Mouse (Mus musculus): Measurements from ENCODE around the gene Plekhb2. TPM values are rescaled to one million over a fixed set of nuclear protein-coding genes. Genes with fewer than 3 reads are reported as not detected.

Gene Plekhb2
- polyA plus RNA-seq, 1 experiment: 33.3 TPM

DNA sequence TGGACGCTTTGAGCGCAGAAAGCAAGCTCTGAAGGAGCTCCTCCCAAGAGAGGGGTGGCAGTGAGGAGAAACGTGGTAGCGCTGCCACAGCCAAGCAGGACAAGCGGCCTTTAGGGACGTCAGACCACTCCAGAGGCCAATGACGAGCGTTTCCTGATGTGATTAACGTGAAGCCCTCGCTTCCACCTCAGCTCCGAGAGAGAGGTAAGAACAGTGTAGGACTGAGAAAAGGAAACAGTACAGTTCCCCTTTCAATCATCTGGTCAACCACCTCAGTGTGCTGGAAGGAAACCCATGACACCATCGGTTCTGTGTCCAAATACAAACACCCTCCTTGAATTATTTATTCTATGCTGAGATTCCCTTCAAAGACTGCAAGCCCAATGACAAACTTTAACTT is 10.5 kb upstream of the Plekhb2 start:
- TF ChIP-seq CTCF (IDR thresholded peaks at IDR 0.05; ENCODE audit: low read depth, low read length) (no peak), POLR2A (IDR thresholded peaks at IDR 0.05; ENCODE audit: insufficient read depth, low read length) (no peak)
- peaks cover 9% of the 10 kb centered on the region; the same call in 1 of the 2 replicates for H3K36me3 ChIP-seq (ENCODE audit: control insufficient read depth, insufficient read depth, low read length, poor library complexity, severe bottlenecking)
- H3K9me3 ChIP-seq (replicated peaks; ENCODE audit: control insufficient read depth, insufficient read depth, low read length, poor library complexity, severe bottlenecking): no peaks in the 10 kb centered on the region
- no peaks in the 10 kb centered on the region for H3K27me3 ChIP-seq (ENCODE audit: control insufficient read depth, insufficient read depth, low read length, poor library complexity, severe bottlenecking)
- no peak overlapping the region for H3K9ac ChIP-seq (ENCODE audit: low read depth, poor library complexity, severe bottlenecking)
- H3K4me3 ChIP-seq (ENCODE audit: low read depth, low read length): no peak overlapping the region
- H3K27ac ChIP-seq (ENCODE audit: insufficient read depth, low read length): no peak overlapping the region
- no peaks in the 10 kb centered on the region for H3K4me1 ChIP-seq (ENCODE audit: control insufficient read depth, insufficient read depth, low read length)

DNA sequence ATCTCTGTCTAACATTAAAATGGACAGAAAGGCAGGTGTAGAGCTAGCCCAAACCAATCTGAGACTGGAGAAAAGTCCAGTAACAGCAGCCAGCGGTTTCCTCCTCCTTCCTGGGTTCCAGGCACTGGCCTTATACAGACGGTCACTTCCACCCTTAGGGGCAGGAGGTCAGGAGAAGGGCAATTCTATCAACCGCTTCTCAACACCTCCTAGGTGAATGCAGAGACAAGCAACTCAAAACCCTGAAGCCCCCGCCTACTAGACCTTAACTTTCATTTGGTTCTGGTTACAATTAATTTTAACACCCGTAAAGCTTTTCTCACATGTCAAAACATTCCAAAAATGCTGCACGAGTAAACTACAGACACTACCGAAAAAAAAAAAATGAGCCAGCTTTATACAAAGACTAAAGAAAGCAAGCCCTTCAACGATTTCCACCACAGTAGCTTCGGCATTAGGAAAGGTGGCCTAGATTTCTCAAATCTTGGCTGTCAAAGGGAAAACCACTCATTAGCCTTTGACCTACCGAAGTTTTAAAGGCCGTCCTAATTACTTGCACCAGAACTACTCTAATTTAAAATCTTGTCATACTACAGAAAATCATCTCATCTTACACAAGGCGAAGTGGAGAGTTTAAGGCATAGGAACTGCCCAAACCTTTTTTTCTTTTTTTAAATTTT is 7.9 kb upstream of the Plekhb2 start:
- H3K4me1 ChIP-seq (ENCODE audit: control insufficient read depth, insufficient read depth, low read length): no peaks in the 10 kb centered on the region
- H3K27me3 ChIP-seq (ENCODE audit: control insufficient read depth, insufficient read depth, low read length, poor library complexity, severe bottlenecking): no peaks in the 10 kb centered on the region
- TF ChIP-seq EP300 (IDR thresholded peaks at IDR 0.05; ENCODE audit: insufficient read depth, low read depth, low read length) (no peak), POLR2A (IDR thresholded peaks at IDR 0.05; ENCODE audit: insufficient read depth, low read length) (no peak), CTCF (IDR thresholded peaks at IDR 0.05; ENCODE audit: low read depth, low read length) (no peak)
- H3K4me3 ChIP-seq (ENCODE audit: low read depth, low read length): peak overlapping the region; percentile 90
- peaks cover 2% of the 10 kb centered on the region; the same call in 1 of the 2 replicates for H3K36me3 ChIP-seq (ENCODE audit: control insufficient read depth, insufficient read depth, low read length, poor library complexity, severe bottlenecking)
- H3K27ac ChIP-seq (ENCODE audit: insufficient read depth, low read length): peak overlapping the region; percentile 60; the same call in 1 of the 2 replicates
- peak overlapping the region; percentile 91 for H3K9ac ChIP-seq (ENCODE audit: low read depth, poor library complexity, severe bottlenecking)
- no peaks in the 10 kb centered on the region for H3K9me3 ChIP-seq (replicated peaks; ENCODE audit: control insufficient read depth, insufficient read depth, low read length, poor library complexity, severe bottlenecking)

DNA sequence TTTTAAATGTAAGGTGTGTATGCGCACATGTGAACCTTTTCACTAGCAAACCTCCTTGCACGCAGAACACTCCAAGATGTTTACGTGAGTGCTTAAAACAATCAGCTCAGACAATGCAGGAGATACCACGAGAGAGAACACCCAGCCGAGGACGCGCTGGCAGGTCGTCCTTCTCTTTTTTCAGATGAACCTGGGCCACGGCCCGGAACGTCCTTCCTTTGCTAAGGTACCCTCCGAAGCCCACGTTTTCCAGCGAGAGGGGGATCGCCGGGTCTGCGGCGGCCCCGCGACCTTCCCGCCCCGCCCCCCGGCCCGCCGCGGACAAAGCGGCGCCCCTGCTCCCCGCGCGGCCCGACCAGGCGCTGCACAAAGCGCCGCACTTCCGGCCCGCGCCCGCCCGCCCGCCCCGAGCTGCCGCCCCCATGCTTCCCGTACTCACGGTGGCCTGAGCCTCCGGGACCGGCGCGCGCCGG is 7.4 kb upstream of the Plekhb2 start:
- no peaks in the 10 kb centered on the region for H3K27me3 ChIP-seq (ENCODE audit: control insufficient read depth, insufficient read depth, low read length, poor library complexity, severe bottlenecking)
- H3K4me3 ChIP-seq (ENCODE audit: low read depth, low read length): peak overlapping the region; percentile 90
- H3K27ac ChIP-seq (ENCODE audit: insufficient read depth, low read length): peak overlapping the region; percentile 60
- no peaks in the 10 kb centered on the region for H3K4me1 ChIP-seq (ENCODE audit: control insufficient read depth, insufficient read depth, low read length)
- H3K9ac ChIP-seq (ENCODE audit: low read depth, poor library complexity, severe bottlenecking): peak overlapping the region; percentile 91
- peaks cover under 1% of the 10 kb centered on the region; the same call in 1 of the 2 replicates for H3K36me3 ChIP-seq (ENCODE audit: control insufficient read depth, insufficient read depth, low read length, poor library complexity, severe bottlenecking)
- H3K9me3 ChIP-seq (replicated peaks; ENCODE audit: control insufficient read depth, insufficient read depth, low read length, poor library complexity, severe bottlenecking): no peaks in the 10 kb centered on the region
- no peak for TF ChIP-seq POLR2A (IDR thresholded peaks at IDR 0.05; ENCODE audit: insufficient read depth, low read length)

DNA sequence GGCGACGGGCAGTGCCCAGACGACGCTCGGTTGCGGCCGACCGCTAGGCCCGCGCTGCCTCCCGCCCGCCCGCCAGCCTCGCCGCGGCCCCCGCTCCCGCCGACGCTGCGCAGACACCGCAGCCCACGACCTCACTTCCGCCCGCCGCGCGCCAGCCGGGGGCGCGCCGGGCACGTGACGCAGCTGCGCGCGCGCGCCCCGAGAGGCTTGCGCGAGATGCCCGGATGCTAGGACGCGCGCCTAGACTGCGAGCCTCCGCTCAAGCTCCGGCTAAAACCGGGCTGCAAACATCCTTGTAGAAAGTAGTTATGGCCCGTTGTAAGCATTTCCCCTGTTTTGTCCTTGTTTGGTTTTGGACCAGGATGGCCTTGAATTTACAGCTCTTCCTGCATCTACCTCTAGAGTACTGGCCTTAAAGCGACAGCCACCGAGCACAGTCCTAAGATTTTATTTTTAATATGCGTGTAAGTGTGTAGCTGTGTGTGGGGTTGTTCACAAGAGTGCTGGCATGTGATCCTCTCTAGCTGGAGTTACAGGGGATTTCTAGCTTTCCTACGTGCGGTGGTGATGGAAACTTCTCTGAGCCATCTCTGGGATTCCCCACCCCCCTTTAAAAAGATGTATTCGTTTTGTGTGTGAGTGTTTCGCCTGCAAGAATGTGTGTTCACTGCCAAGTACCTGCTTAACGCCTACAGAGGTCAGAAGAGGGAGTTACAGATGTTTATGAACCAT is 6.7 kb upstream of the Plekhb2 start, which contains the start of gene Fam168b:
Fam168b (minus strand) TSS at position 179 of the 732 bp plus-strand sequence.
- TF ChIP-seq EP300 (IDR thresholded peaks at IDR 0.05; ENCODE audit: insufficient read depth, low read depth, low read length) (0 out of 2 replicates have a peak, but pooled peaks have one; percentile 13), POLR2A (IDR thresholded peaks at IDR 0.05; ENCODE audit: insufficient read depth, low read length) (peak; percentile 81), CTCF (IDR thresholded peaks at IDR 0.05; ENCODE audit: low read depth, low read length) (no peak)
- no peaks in the 10 kb centered on the region for H3K4me1 ChIP-seq (ENCODE audit: control insufficient read depth, insufficient read depth, low read length)
- peak within 1 kb of the TSS; percentile 95 for H3K4me3 ChIP-seq (ENCODE audit: low read depth, low read length)
- peak within 1 kb of the TSS; percentile 91 for H3K9ac ChIP-seq (ENCODE audit: low read depth, poor library complexity, severe bottlenecking)
- no peaks in the 10 kb centered on the region for H3K27me3 ChIP-seq (ENCODE audit: control insufficient read depth, insufficient read depth, low read length, poor library complexity, severe bottlenecking)
- no peaks in the 10 kb centered on the region for H3K9me3 ChIP-seq (replicated peaks; ENCODE audit: control insufficient read depth, insufficient read depth, low read length, poor library complexity, severe bottlenecking)
- no peaks in the 10 kb centered on the region for H3K36me3 ChIP-seq (ENCODE audit: control insufficient read depth, insufficient read depth, low read length, poor library complexity, severe bottlenecking)
- peak within 1 kb of the TSS; percentile 80 for H3K27ac ChIP-seq (ENCODE audit: insufficient read depth, low read length)

DNA sequence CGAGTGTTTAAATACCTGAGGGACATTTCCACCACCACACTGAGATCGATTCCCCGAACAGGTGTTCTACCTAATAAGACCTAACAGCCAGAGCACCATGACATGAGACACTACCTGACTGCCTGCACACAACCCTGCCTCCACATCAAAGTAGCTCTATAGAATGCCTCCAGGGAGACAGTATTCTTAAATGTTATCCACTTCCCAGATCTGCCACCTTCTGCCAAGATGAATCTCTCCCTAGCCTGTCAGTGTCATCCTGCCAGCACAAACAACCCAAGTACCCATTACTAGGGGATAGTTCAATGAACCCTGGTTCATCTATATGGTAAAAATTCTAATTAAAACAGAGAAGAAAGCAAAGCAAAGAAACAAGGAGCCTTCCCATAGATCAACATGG is 2.7 kb upstream of the Plekhb2 start:
- Histone ChIP-seq H3K27ac (ENCODE audit: insufficient read depth, low read length) (no peak overlapping the region), H3K36me3 (ENCODE audit: control insufficient read depth, insufficient read depth, low read length, poor library complexity, severe bottlenecking) (no peaks in the 10 kb centered on the region), H3K27me3 (ENCODE audit: control insufficient read depth, insufficient read depth, low read length, poor library complexity, severe bottlenecking) (no peaks in the 10 kb centered on the region), H3K4me3 (ENCODE audit: low read depth, low read length) (no peak overlapping the region), H3K9ac (ENCODE audit: low read depth, poor library complexity, severe bottlenecking) (no peak overlapping the region), H3K4me1 (ENCODE audit: control insufficient read depth, insufficient read depth, low read length) (no peaks in the 10 kb centered on the region), H3K9me3 (replicated peaks; ENCODE audit: control insufficient read depth, insufficient read depth, low read length, poor library complexity, severe bottlenecking) (no peaks in the 10 kb centered on the region)
- TF ChIP-seq POLR2A (IDR thresholded peaks at IDR 0.05; ENCODE audit: insufficient read depth, low read length) (no peak), CTCF (IDR thresholded peaks at IDR 0.05; ENCODE audit: low read depth, low read length) (no peak), EP300 (IDR thresholded peaks at IDR 0.05; ENCODE audit: insufficient read depth, low read depth, low read length) (no peak)
